Mouse (Mus musculus) limb, embryonic 13.5 days (tissue): ENCODE measurements around the gene Usp4. TPM values are rescaled to one million over a fixed set of nuclear protein-coding genes. Genes with fewer than 3 reads are reported as not detected.

Source experiments
- ATAC-seq: fragments of 200-750 bp; cut with Nextera tagmentation; 2 replicates; pipeline ENCODE4 v1.8.0; 2017; ENCODE audit warnings: low read depth, moderate number of reproducible peaks, moderate TSS enrichment; ENCODE audit not compliant: low FRiP score
- H3K27ac ChIP-seq: fragments of 300-500 bp; sonication (generic); 2 replicates; pipeline ENCODE4 v1.5.1; 2015; ENCODE audit warnings: inconsistent platforms, mild to moderate bottlenecking, moderate library complexity
- H3K27me3 ChIP-seq: fragments of 300-500 bp; sonication (generic); 2 replicates; pipeline ENCODE4 v1.6.1; 2015; ENCODE audit warnings: mild to moderate bottlenecking, inconsistent platforms
- H3K36me3 ChIP-seq: fragments of 300-500 bp; sonication (generic); 2 replicates; pipeline ENCODE4 v1.6.1; 2015; ENCODE audit warnings: inconsistent platforms, mild to moderate bottlenecking, moderate library complexity
- H3K4me1 ChIP-seq: fragments of 300-500 bp; sonication (generic); 2 replicates; pipeline ENCODE4 v1.6.1; 2015; ENCODE audit warnings: inconsistent platforms
- H3K4me2 ChIP-seq: fragments of 300-500 bp; sonication (generic); replicated peaks from 2 replicates; pipeline ENCODE4 v1.6.1; 2015; ENCODE audit warnings: inconsistent platforms, mild to moderate bottlenecking, moderate library complexity
- H3K4me3 ChIP-seq: fragments of 300-500 bp; sonication (generic); 2 replicates; pipeline ENCODE4 v1.5.1; 2015; ENCODE audit warnings: moderate library complexity, mild to moderate bottlenecking, inconsistent platforms
- H3K9ac ChIP-seq: fragments of 300-500 bp; sonication (generic); 2 replicates; pipeline ENCODE4 v1.6.1; 2015; ENCODE audit warnings: mild to moderate bottlenecking, inconsistent platforms
- H3K9me3 ChIP-seq: fragments of 300-500 bp; sonication (generic); 2 replicates; pipeline ENCODE4 v1.6.1; 2016; ENCODE audit warnings: inconsistent platforms
- WGBS: fragments of 180-500 bp; shearing (Covaris S2); methylation state at CpG from one replicate; pipeline ENCODE4 v1.1.7; 2015; 5-methylcytosine and 5-hydroxymethylcytosine counted together
- polyA plus RNA-seq: library from polyadenylated mRNA; unstranded; fragments of >200 nt; fragmentation: Nextera tagmentation; extraction: Ambion mirVana; gene quantifications from 2 replicates; pipeline ENCODE4 v1.2.1, GENCODE M21; 2015

Gene Usp4
- polyA plus RNA-seq, 1 experiment from 2014 or later, result 115 TPM

DNA sequence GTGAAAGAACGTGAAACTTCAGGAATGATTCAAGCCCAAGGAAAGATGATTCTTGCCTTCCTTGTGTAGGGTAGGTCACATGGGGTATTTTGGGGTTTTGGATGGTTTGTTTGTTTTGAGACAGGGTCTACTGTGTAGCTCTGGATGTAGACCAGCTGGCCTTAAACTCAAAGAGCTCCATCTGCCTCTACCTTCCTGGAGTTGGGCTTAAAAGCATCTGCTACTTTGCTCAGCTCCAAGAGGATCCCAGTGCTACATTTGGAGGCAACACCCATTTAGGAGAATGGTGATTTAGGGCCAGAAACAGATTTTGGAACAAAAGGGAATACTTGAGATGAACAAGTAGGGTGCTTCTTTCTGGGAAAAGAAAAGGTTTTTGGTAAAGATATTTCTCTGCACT, 22.9 kb upstream of the Usp4 start:
- peaks cover 59% of the 10 kb centered on the region for H3K36me3 ChIP-seq
- ATAC-seq, result no peak
- no peak overlapping the region for H3K4me3 ChIP-seq
- H3K27me3 ChIP-seq, result no peaks in the 10 kb centered on the region
- H3K4me1 ChIP-seq, result no peaks in the 10 kb centered on the region
- no peak overlapping the region for H3K4me2 ChIP-seq
- 86% methylated on average over 1 of the region's 1 CpGs for WGBS
- H3K27ac ChIP-seq, result no peak overlapping the region
- no peaks in the 10 kb centered on the region for H3K9me3 ChIP-seq
- no peak overlapping the region for H3K9ac ChIP-seq

DNA sequence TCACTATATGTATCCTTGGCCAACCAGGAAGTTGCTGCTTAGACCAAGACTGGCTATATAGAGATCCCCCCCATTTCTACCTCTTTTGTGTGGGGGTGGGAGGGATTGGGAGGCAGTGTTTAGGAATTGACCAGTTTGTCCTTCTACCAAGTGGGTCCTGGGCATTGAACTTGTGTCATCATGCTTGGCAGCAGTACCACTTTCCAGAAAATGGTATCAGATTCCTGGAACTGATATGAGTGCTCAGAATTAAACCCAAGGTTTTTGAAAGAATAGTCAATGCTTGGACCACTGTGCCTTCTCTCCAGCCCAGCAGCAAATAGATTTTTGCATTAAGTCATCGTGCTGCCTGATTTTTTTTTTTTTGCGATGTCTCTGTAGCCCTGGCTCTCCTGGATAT, 21.8 kb upstream of the Usp4 start:
- H3K4me1 ChIP-seq, result no peaks in the 10 kb centered on the region
- 94% methylated on average over 2 of the region's 2 CpGs for WGBS
- ATAC-seq, result no peak
- no peak overlapping the region for H3K27ac ChIP-seq
- H3K9me3 ChIP-seq, result no peaks in the 10 kb centered on the region
- no peak overlapping the region for H3K9ac ChIP-seq
- no peak overlapping the region for H3K4me3 ChIP-seq
- no peak overlapping the region for H3K4me2 ChIP-seq
- H3K36me3 ChIP-seq, result peaks cover 57% of the 10 kb centered on the region
- no peaks in the 10 kb centered on the region for H3K27me3 ChIP-seq

DNA sequence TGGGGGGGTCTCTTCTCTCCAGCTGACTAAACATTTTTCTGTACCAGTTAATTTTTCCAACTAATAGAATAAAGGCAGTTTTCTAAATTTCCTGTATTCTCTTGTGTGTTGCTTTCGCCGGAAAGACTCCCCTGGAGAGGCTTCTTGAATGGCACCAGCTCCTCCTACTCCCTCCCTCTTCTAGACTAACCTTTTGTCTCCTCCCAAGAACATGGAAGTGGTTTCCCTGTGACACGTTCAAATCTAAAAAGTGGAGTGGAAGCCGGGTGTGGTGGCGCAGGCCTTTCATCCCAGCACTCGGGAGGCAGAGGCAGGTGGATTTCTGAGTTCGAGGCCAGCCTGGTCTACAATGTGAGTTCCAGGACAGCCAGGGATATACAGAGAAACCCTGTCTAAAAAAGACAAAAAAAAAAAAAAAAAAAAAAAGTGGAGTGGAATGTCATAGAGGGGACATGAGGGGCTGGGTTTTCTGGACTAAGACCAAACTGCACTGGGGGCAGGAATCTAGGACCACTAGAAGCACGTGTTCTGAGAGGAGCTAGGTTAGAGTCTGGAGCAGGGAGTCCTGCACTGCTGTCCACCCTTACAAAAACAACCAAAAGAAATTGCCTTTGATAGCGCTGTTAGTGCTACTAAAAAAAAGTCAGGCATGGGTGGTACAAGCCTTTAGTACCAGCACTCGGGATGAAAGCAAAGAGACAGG, 9.7 kb upstream of the Usp4 start:
- Histone ChIP-seq H3K27me3 (no peaks in the 10 kb centered on the region), H3K4me2 (peak overlapping the region; percentile 86), H3K27ac (peak overlapping the region; percentile 94), H3K9ac (no peak overlapping the region), H3K36me3 (peaks cover 36% of the 10 kb centered on the region), H3K4me3 (peak overlapping the region; percentile 80), H3K4me1 (peaks cover 27% of the 10 kb centered on the region), H3K9me3 (no peaks in the 10 kb centered on the region)
- WGBS, result 75% methylated on average over 10 of the region's 10 CpGs
- ATAC-seq, result no peak

DNA sequence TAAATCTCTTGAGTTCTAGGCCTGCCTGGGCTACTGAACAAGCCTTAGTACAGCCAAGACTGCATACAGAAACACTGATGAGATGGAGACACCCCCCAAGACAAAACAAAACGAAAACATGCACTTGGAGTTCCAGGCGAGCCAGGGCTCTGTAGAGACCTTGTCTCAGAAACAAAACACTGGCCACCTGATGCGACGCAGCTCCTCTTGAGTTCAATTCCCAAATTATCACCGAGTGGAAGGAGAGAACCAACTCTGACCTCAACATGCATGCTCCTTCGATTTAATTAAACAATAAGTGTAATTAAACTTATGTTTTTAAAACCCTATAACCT, 9.1 kb upstream of the Usp4 start:
- peak overlapping the region; percentile 86 for H3K4me2 ChIP-seq
- no peaks in the 10 kb centered on the region for H3K9me3 ChIP-seq
- ATAC-seq, result 0 out of 2 replicates have a peak, but pooled peaks have one; percentile 0
- H3K36me3 ChIP-seq, result peaks cover 32% of the 10 kb centered on the region
- H3K27me3 ChIP-seq, result no peaks in the 10 kb centered on the region
- H3K27ac ChIP-seq, result peak overlapping the region; percentile 94
- peak overlapping the region; percentile 93; the same call in 1 of the 2 replicates for H3K9ac ChIP-seq
- 24% methylated on average over 6 of the region's 6 CpGs for WGBS
- peaks cover 27% of the 10 kb centered on the region for H3K4me1 ChIP-seq
- peak overlapping the region; percentile 80 for H3K4me3 ChIP-seq

- peak; percentile 96 for ATAC-seq
- peaks cover 27% of the 10 kb centered on the region for H3K4me1 ChIP-seq
- H3K36me3 ChIP-seq, result peaks cover 26% of the 10 kb centered on the region
- H3K27ac ChIP-seq, result peak within 1 kb of the TSS; percentile 94
- peak within 1 kb of the TSS; percentile 80 for H3K4me3 ChIP-seq
- H3K4me2 ChIP-seq, result peak within 1 kb of the TSS; percentile 86
- WGBS, result under 1% methylated on average over 49 of the region's 49 CpGs
- no peaks in the 10 kb centered on the region for H3K27me3 ChIP-seq
- H3K9me3 ChIP-seq, result no peaks in the 10 kb centered on the region
- peak within 1 kb of the TSS; percentile 93 for H3K9ac ChIP-seq
Observed at GRCm38 (mm10) chr9:108338886-108339781, 8.5 kb upstream of the Usp4 start, which contains the start of gene Gpx1. Gene Gpx1 (plus strand): TSS chr9:108338903.

DNA sequence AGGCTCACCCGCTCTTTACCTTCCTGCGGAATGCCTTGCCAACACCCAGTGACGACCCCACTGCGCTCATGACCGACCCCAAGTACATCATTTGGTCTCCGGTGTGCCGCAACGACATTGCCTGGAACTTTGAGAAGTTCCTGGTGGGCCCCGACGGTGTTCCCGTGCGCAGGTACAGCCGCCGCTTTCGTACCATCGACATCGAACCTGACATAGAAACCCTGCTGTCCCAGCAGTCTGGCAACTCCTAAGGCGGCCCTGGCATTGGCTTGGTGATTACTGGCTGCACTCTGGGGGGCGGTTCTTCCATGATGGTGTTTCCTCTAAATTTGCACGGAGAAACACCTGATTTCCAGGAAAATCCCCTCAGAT, 7.8 kb upstream of the Usp4 start:
- Histone ChIP-seq H3K27ac (peak overlapping the region; percentile 94), H3K4me3 (peak overlapping the region; percentile 80), H3K4me1 (peaks cover 27% of the 10 kb centered on the region), H3K4me2 (peak overlapping the region; percentile 86), H3K9me3 (no peaks in the 10 kb centered on the region), H3K9ac (peak overlapping the region; percentile 93), H3K27me3 (no peaks in the 10 kb centered on the region), H3K36me3 (peaks cover 18% of the 10 kb centered on the region)
- ATAC-seq, result no peak
- WGBS, result 11% methylated on average over 20 of the region's 20 CpGs

DNA sequence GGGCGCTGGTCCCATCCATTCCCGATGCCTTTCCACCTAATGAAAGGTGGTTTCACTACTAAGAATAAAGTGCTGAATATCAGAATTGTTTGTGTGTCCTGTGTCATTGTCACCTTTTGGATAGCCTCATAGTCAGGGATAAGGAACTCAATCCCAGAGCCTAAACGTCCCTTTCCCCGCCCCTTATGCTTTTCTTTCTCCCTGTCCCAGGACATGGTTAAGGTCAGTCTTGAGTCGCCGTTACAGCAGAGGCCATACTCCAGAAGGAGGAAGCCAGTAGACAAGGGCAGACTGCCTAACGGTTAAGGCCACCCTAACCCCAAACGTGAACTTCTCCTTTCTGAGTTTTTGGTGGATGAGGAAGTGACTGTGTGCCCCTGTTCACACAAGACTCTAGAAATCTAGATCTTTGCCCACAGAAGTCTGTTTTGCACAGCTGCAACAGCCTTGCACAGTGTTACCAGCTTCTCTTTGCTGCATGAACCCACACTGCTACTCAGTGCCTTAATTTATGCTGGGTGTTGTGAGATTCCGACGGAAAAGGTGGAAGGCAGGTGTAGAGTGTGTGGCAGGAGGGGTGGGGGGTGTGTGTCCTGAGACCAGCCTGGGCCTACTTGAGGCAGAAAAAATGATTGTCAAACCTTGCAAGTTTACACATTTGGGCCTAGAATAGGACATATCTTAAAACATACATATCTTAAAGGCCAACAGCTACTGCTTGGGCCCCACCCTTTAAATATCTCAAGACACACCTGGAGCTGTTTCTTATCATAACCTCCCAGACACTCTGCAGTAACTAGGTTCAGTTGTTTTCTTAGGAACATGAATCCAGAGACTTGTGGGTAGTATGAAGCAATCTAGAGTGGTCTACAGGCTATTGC, 7.2 kb upstream of the Usp4 start:
- Histone ChIP-seq H3K36me3 (peaks cover 12% of the 10 kb centered on the region), H3K27me3 (no peaks in the 10 kb centered on the region), H3K27ac (peak overlapping the region; percentile 94; the same call in 1 of the 2 replicates), H3K4me1 (peaks cover 27% of the 10 kb centered on the region), H3K9ac (peak overlapping the region; percentile 93), H3K4me2 (peak overlapping the region; percentile 86), H3K9me3 (no peaks in the 10 kb centered on the region), H3K4me3 (peak overlapping the region; percentile 80)
- no peak for ATAC-seq
- 61% methylated on average over 10 of the region's 10 CpGs for WGBS

DNA sequence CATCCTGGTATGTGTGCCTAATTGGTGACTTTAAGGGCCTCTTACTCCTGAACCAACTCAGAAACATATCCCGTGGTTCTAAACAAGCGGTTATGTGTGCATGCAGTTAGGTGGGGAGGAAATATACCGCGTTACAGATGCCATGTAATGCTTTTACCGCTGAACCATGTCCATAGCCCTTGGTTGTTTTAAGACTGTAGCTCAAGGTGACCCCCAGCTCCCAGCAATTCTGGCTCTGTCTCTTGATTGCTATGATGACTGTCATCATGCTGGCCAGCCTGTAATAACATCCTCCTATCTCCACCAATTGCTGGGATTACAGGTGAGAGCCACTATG, 6.5 kb upstream of the Usp4 start:
- Histone ChIP-seq H3K4me2 (peak overlapping the region; percentile 86), H3K27me3 (no peaks in the 10 kb centered on the region), H3K27ac (no peak overlapping the region), H3K36me3 (peaks cover 6% of the 10 kb centered on the region), H3K4me1 (peaks cover 27% of the 10 kb centered on the region), H3K9me3 (no peaks in the 10 kb centered on the region), H3K4me3 (peak overlapping the region; percentile 8; the same call in 1 of the 2 replicates), H3K9ac (peak overlapping the region; percentile 93; the same call in 1 of the 2 replicates)
- ATAC-seq, result no peak
- 86% methylated on average over 5 of the region's 5 CpGs for WGBS

DNA sequence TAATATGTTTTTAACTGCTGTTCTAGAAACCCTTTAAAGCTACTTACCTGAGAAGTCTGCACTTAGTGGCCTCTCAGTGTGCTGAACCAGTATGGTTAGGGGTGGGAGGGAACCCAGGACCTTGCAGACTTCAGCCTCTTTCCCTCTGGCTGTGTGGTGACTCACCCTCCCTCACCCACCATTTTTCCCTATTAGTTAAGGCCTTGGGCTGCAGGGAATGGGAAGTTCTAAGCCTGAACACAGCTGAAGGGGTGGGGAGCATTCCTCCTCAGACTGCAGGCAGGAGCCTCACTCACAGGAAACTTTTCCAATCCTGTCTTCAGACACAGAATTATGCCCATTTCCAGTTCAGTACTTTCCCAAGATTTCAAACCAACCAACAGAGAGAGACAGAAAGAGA, 5.9 kb upstream of the Usp4 start:
- H3K4me2 ChIP-seq, result no peak overlapping the region; the same call in 1 of the 2 replicates
- H3K4me3 ChIP-seq, result no peak overlapping the region
- no peaks in the 10 kb centered on the region for H3K9me3 ChIP-seq
- no peak for ATAC-seq
- H3K9ac ChIP-seq, result no peak overlapping the region
- H3K4me1 ChIP-seq, result peaks cover 27% of the 10 kb centered on the region
- no peaks in the 10 kb centered on the region for H3K27me3 ChIP-seq
- H3K36me3 ChIP-seq, result peaks cover 4% of the 10 kb centered on the region
- no peak overlapping the region for H3K27ac ChIP-seq

DNA sequence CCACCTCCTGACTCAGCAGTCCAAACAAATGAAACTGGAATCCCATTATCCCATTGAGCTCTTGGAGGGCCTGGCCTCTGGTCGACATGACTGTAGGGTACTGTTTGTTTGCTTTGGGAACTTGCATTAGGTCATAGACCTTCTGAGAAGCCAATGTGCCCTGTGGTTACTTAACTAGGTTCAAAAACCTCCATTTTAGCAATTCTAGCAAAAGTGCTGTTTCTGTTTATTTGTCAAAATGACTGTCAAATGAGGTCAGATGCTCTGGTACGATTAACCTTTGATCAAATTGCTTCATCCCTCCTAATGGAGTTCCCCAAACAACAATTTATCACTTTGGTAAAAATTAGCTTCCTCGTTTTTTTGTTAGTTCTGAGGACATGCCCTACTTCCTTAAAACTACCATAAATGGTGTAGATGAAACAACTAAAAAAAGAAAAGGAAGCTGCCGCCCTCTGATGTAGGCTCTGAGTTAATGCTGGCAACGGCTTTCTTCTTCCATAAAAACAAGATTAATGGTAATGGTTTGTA, 5.3 kb upstream of the Usp4 start:
- H3K27ac ChIP-seq, result no peak overlapping the region

GRCm38 (mm10) chr9:108343331-108343730, 4.3 kb upstream of the Usp4 start:
- Histone ChIP-seq H3K4me1 (peaks cover 25% of the 10 kb centered on the region), H3K9me3 (no peaks in the 10 kb centered on the region), H3K4me3 (no peak overlapping the region), H3K27me3 (no peaks in the 10 kb centered on the region), H3K27ac (no peak overlapping the region), H3K36me3 (no peaks in the 10 kb centered on the region), H3K4me2 (no peak overlapping the region), H3K9ac (no peak overlapping the region)
- no peak for ATAC-seq
- WGBS, result 81% methylated on average over 3 of the region's 3 CpGs

More for the DNA sequence above, 5.3 kb upstream of the Usp4 start:
- Histone ChIP-seq H3K4me1 (peaks cover 27% of the 10 kb centered on the region), H3K4me2 (no peak overlapping the region), H3K4me3 (no peak overlapping the region), H3K9me3 (no peaks in the 10 kb centered on the region), H3K36me3 (peaks cover 4% of the 10 kb centered on the region), H3K9ac (no peak overlapping the region), H3K27me3 (no peaks in the 10 kb centered on the region)
- WGBS, result 30% methylated on average over 5 of the region's 5 CpGs
- ATAC-seq, result no peak
